Mouse (Mus musculus) mesoderm, embryonic 11.5 days (tissue): ENCODE data around the gene Mzf1.

Experiments used
- DNase-seq: peaks from one replicate; pipeline ENCODE4 v3.0.0-alpha.2; 2012; ENCODE audit warnings: low read depth, low spot score

The Mzf1 gene

DNA sequence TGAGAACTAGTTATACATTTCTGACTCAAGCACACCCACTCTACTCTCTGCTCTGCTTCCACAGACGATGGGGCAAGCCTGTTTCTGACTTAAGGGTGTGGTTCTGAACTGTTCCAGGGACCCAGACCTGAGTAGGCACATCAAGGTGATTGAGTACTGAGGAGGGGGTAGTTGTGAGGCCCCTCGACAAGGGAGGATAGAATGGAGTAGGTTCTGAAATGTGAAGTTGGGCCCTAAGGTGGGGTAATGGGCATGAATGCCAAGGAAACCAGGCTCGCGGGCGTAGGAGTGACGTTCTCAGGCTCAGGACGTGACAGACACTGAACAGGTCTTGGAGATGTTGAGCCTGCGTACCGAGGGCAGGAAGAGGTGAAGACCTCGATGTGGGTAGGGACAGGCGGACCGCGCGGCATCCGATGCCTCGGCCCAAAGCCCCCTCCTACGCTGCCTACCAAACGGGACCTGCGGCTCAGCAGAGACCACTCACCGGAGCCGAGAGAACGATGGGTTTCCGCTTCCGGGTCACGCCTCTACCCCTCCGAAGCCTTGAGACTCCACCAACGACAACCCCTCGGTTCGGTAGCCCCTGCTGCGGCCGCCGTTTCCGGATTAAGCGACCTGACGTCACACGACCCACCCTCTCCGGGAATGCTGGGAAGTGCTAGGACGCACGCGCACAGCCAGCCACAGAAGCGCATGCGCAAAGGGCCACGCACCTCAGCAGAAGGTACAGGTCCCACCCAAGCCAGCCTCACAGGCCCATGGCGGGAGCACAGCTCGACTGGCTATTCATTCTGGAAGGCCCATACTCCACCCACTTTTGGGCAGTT lies 20.2 kb downstream of the Mzf1 start, which contains the start of gene Chmp2a:
Gene Chmp2a (minus strand): TSS at position 660 of the 830 bp plus-strand sequence.
- peak; percentile 98 for DNase-seq

DNA sequence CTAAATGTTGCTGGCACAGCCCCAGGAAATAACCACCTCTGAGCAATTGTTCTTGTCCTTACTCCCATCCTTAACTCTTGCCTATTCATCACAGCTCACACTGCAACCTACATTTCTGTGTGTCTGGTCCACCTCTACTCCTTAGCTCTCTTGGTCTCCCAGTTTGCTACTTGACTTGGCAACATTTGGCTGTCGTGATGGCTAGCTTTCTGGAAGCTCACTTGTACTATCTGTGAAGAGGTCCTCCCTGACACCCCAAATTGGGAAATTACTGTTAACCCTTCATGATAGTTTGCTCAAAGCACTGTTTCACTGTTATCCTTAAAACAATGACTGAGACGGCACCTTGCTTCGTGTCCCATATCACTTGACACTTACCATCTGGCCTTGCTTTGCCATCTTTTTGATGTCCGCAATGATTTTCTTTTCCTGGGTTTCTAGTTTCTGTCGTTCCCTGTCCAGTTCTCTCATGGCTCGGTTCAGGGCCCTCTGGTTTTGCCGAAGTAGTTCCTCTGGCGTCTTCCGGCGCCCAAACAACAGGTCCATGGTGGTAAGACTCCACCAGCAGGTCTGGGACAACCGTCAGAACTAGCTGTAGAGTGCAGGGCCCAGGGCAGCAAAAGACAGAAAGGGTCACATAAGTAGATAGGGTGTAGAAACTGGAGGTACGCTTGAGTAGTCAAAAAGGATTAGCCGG lies 21.0 kb downstream of the Mzf1 start:
- DNase-seq = no peak

DNA sequence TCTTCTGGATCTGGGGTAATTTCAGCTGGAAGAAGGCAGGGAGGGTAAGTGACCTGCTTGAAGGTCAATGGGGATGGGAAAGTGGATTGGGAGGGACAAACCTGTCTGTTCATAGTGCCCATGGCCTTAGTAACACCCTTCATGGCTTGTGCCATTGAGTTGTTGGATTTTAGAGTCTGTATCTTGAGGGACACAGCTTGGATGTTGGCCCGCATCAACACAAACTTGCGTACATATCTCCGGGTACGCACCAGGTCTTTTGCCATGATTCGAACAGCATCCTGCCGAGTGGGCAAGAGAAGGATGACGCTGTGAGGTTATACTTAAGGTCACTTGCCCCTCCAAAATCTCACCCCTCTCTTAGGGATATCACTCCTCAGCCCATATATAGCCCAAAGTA lies 22.0 kb downstream of the Mzf1 start:
- no peak for DNase-seq

DNA sequence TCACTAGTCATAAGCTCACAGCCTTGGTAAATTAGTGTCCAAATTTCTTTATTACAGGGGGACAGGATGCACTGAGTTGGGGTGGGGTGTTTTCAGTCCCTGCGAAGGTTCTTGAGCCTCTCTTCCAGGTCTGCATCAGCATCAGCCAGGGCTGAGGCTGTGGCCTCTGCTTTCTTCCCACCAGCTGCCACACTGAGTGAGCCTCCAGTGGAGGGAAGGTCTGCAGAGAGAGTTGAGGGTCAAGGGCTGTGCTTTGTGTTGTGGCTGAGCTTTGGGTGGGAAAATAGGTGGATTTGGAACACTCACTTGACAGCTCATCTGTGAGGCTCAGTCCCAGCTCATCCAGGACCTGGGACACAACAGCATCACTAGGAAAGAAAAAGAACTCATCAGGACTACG lies 22.6 kb downstream of the Mzf1 start:
- DNase-seq = no peak

DNA sequence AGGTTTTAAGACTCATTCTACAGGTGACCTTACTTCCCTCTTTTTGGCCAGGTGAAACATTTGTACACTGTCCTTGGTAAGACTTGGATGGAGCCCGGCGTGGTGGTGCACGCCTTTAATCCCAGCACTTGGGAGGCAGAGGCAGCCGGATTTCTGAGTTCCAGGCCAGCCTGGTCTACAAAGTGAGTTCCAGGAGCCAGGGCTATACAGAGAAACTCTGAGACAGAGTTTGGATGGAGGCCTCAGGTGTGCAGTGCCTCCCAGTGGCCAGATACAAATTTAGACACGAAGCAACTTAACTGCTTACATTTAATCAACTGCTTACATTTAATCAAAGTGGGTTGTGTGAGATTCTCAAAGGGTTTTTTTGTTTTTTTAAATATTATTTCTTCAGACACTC lies 23.5 kb downstream of the Mzf1 start:
- DNase-seq = no peak

DNA sequence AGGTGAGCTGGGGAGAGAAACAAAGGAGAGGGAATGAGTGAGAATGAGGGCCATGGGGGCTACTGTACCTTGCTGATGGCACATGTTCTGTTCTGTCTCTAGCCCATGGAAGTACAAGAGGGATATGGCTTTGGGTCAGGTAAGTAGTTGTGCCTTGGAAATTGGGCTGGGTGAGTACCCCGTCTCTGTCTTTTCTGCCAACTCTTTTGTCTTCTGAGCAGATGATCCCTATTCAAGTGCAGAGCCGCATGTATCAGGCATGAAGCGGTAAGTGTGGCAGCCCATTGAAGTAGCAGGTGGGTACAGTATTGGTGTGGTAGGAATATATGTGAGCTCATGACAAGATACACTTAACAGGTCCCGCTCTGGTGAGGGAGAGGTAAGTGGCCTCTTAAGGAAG lies 25.6 kb downstream of the Mzf1 start:
- no peak for DNase-seq

DNA sequence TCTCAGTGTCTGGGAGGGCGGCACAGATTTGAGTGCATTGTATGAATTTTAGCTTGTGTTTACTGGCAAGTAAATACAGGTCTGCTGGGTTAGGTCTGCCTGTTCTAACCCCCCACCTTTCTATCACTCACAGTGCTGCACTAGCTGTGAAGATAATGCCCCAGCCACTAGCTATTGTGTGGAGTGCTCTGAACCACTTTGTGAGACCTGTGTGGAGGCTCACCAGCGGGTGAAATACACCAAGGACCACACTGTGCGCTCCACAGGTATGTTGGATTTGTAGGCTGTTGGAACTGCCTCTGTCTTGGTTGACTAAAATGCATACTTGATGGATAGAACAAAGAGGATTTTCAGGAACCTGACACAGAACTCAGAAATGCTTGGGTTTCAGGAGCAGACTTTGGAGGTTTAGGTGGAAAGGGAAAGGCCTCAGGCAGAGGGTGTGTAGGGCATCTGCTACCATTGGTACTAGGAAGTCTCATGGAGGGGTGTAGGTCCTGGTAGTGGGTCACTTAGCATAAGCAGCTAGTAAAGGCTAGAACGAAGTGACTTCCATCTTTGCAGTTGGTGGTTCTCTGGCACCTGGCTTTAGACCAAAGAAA lies 29.0 kb downstream of the Mzf1 start:
- no peak for DNase-seq

DNA sequence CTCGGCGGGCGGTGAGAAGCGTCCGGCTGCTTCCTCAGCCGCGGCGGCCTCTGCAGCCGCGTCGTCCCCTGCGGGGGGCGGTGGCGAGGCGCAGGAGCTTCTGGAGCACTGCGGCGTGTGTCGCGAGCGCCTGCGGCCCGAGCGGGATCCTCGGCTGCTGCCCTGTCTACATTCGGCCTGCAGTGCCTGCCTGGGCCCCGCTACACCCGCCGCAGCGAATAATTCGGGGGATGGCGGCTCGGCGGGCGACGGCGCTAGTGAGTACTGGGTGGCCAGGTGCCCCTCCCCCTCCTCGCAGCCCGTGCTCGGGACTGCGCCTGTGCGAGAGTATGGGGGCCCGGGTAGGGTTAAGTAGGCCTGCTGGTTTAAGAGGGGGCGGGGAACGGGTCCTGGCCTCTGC lies 29.8 kb downstream of the Mzf1 start:
- peak; percentile 81 for DNase-seq

DNA sequence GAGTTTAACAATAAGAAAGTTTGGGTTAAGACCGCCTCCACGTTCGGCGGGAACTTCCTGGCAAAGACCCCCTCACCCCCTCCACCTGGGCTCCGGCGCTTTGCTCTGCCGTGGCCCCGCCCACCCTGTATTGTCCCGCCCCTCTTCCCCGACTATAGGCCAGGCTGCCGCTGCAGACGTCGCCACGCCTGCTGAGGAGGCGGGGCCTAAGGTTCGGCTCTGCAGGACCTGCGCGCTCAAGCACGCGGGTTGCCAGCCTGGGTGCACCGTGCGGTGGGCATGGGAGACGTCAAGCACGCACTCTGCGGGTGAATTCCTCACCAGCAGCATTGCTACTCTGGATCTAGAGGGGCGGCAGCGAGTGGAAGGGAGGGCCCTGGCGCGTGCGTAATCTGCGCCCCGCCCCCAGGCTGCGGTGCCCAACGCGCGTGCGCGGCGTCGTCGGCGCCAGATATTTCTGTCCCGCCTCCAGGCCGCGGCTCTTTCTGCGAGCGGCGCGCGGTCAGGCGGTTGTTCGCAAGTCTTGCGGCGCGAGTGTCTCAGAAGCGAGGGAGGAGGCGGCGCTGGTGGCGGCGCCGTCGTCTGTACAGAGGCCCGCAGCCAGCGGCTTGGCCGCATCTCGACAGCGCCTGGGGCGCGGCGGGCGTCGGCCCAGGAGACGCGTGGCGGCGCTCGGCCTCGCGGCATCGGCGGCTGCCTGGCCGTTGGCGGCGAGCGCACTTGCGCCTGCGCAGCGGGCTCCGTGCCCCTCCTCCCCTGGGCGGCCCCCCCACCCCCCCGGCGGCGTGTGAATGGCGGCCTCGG lies 30.4 kb downstream of the Mzf1 start:
- peak; percentile 96 for DNase-seq

DNA sequence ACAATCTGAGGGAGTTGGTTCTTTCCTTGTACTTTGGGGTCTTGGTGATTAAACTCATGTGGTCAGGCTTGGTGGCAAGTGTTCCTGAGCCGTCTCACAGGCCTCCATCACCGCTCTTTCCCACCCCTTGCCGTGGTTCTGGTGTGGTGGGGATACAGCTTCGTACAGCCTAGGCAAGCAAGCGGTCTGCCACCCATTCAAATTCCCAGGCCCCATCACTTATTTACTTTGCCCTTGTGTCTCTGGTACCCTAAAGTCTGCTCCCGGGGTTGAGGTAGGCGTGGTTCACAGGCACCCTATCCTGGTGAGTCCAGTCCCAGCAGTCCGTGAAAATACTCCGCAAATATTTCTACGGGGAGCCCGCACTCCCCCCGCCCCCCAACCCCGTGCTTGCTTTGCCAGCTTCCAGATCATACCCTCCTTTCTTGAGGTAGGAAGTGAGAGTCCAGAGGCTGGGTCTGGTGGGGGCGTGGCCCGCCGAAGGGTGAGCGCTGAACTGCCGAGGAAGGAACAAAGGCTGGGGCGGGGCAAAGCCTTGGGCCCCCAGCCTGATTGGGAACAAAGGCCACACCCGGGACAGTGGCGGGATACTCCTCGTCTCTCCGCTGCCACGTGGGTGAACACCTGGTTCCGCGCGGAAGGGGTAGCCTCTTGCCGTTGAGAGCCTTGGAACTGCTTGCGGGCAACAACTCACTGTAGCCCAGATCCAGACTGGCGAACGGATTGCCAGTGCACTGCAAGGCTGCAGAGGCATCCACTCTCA lies 31.6 kb downstream of the Mzf1 start:
- peak; percentile 92 for DNase-seq

DNA sequence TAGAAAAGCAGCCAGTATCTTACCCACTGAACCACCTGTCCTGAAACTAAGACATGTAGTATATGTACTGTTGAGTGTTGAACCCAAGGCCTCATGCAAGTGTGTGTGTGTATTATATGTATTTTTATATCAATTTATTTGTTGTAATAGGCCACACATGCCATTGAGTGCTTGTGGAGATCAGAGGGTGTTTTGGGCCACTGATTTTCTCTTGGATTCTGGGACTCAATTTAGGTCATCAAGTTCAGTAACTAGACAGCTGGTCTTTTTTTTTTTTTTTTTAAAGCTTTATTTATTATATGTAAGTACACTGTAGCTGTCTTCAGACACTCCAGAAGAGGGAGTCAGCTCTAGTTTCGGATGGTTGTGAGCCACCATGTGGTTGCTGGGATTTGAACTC lies 39.3 kb downstream of the Mzf1 start:
- DNase-seq = no peak

DNA sequence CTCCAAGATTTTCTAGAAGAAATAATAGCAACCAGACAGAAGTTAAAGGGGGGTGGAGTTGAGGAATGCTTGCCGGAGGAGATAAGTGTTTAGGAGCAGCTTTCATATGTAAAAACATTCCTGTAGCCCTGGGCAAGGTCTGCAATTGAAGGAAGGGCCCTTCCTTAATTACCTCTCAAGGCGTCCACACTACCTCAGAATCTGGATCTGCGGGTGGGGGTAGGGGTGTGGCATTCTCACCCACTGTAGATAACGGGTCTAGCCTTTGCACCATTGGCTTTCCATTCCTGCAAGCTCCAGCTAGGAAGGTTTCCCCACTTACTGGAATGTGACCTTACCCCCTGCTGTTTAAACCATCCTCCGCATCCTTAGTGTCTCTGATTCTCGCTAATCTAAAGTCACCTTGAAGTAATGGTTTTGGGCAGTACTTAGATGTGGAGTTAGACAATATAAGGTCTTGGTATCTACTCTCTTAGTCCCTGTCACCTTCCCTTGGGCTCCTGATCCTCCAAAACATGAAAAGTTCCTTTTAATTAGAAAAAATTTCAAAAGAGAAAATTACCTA lies 40.2 kb downstream of the Mzf1 start:
- DNase-seq = no peak

DNA sequence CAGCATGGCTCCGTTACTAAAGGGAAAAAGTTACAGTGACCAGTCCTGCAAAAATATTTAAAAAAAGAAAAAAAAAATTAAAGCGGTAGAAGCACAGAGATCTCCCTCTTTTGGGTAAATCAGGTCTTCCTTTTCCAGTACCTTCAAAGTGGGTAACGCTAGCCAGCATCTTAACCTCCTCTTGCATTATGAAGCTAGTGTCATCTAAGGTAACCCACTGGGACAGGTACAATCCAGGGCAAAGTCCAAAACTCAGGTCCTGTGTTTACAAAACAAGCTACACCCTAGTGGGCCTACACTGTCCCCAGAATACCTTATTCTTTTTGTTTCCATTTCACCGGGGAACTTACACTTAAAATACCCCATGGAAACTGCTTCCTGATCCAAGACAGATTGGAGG lies 40.9 kb downstream of the Mzf1 start:
- DNase-seq = no peak

DNA sequence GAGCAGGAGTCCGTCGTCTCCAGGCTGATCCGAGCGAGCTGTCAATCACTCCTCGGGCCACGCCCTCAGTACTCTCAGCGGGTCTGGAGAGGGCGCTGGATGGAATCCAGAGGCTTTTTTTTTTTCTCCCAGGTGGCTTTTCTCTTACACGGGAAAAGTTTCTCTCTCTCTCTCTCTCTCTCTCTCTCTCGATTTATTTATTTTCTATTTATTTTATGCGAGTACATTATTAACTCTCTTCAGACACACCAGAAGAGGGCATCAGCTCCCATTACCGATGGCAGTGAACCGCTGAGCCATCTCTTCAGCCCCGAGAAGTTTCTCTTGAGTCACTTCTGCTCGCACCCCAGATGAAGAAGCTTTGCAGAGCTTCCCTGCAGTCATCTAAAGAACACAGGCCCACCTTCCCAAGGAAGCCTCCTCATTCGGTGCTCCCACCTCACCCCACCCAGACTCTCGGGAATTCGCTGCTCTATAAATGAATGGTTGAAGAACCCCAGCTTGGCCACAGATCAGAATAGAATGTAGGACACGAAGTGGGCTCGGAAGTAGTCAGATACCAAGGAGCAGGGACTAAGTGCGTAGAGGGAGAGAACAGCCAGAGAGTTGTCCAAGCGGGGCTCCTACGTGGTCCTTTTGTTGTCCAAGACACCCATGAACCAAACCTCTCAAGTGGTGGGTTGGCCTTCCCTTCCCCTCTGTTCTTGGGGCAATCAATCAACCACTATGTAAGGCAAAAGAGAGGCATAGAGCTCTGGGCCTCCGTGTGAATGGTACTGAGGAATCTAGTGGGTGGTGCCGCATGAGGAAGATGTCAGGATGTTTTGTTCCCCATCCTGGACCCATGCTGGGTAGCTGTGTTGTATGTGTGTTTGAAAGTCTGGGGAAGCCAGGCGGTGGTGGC lies 44.3 kb downstream of the Mzf1 start, which contains the start of gene Zbtb45:
Gene Zbtb45 (minus strand): TSS at position 30 of the 904 bp plus-strand sequence.
- no peak for DNase-seq

DNA sequence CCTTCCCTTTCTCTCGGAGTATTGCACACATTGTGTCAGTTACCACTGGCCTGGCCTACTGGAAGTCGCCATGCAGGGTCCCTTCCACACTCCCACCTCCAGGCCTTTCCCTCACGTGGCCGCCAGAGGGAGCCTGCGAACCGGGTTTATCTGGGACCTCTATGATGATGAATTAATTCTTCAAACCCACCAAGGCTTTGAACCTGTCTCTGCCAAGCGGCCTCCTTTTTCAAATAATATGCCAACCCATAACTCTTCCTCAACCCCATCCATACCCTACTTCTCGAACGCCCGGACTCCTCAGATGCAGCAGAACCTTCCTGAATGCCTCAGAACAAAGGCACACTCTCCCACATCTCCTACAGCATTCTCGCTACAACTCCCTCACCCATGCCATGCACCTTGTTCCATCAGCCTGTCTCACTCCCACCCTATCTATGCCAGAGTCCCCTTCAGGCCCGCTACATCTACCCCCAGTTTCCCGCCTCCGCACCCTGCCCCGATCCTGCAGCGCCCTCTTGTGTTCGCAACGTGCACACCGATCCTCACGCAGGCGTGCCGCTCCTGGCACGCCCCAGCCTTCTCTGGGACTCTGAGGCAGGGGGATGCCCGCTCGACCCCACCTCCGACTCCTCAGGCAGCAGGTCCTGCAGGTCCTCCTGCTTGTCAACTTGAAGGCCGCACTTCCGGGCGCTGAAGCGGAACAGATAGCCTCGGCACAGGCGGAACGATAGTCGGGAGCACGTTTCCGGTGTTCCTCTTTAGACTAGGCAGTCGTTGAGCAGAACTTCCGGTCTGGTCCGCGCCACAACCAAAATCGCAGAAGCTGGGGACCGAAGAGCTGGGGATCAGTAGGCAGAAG lies 45.2 kb downstream of the Mzf1 start:
- DNase-seq = peak; percentile 97

DNA sequence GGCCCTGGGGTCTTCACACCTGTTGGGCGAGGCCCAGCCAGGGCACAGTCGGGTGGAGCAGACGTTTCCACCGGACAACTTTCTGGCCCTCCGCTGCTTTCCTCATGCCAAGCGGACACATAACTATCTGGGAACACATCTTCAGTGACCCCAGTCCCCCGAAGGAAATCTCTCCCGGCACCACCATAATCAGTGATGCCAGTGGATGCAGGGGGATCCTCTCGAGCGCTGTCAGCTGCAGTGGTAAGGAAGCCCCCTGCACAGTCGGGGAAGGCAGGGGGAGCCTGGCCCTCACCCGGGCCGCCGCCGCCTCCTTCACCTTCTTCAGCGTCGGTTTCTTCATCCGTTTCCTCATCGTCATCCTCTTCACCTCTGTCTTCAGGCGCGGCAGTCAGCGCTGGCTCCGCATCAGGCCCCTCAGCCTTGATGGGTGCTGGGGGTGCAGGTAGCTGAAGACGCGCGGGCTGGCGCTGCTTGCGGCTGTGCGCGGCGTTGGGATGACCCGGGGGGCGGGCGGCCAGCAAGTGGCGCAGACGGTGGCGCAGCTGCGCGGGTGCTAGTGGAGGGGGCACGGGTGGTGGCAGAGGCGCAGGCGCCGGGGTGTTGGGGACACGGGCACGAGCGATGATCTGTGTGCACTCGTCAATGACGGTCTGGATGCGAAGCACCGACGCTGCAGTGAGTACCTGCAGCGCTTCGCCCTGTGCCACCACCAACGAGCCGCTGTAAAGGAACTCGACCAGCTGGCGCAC lies 47.0 kb downstream of the Mzf1 start:
- DNase-seq = no peak

DNA sequence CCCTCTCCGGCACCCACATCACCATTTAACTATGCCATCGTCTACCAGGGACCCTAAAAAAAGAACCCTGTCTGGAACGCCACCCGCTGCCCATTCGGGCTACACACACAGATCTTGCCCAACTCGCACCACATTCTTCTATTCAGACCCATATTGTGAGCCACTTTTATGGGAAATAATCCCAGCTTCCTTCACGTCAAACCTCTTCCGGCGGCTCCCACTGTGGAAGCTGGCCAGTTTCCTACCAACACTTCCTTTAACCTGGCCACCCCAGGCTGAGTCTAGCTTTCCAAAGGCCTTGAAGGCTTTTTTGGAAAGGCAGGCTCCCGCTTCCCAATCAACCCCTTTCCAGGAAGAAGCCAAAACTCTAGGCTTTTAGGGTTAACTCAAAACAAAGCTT lies 48.0 kb downstream of the Mzf1 start:
- no peak for DNase-seq

DNA sequence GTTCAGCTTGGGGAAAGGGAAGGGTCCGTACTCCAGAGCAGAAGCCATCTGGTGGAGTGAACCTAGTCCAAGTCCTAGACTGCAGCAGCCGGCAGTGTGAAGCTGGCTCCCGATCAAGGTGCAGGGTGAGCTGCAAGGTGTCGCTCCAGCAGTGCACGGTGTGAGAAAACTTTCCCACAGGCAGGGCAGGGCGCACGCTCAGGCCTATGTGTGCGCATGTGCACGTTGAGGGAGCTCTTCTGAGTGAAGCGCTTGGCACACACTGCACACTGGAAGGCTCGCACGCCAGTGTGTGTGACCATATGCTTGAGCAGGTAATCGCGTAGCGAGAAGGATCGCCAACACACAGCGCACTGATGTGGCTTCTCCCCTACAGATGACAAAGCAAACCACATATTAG lies 48.6 kb downstream of the Mzf1 start:
- DNase-seq = no peak
